Mouse (Mus musculus): ENCODE data around the gene Psap.

DNA sequence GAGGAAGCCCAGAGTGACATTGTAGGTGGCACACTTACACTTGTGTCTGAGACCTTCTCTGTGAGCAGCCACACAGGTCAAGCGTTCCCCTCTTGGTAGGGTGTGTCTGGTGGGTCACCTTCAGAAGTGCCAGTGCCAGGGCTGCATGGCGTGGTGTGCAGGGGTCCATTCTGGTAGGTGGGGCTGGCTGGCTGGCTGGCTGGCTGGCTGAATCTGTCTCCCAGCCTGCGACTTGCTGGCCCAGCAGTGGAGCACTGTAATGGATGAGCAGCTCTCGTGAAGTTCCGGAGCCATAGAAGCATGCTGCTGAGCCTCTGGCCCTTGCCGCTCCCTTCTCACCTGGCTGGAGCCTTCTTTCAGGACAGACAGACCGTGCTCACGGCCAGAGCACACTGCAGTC is 7.8 kb downstream of the Psap start:
- TF ChIP-seq CTCF (IDR thresholded peaks at IDR 0.05; ENCODE audit: low read depth, low read length) (no peak), POLR2AphosphoS5 (IDR thresholded peaks at IDR 0.05; ENCODE audit: insufficient replicate concordance, low read depth, low read length) (no peak), TAL1 (conservative IDR thresholded peaks at IDR 0.05; ENCODE audit: low read depth, low read length) (no peak)
